Mouse (Mus musculus): ENCODE results near the gene Ric8a. TPM values are rescaled to one million over a fixed set of nuclear protein-coding genes. Genes with fewer than 3 reads are reported as not detected.

Gene Ric8a
- total and polyA plus RNA-seq, 3 experiments: 52.3 to 63.4 TPM; not detected in 1

DNA sequence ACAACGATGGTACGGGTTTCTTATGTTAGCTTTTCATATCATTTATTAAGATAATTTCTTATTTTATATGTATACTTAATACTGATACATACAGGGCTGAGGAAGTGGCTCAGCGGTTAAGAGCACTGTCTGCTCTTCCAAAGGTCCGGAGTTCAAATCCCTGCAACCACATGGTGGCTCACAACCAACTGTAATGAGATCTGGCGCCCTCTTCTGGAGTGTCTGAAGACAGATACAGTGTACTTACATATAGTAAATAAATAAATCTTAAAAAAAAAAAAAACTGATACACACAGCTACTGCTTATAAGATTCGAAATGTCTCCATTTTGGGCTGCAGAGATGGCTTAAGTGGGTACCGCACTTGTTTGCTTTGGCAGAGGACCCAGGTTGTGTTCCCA is 50.9 kb downstream of the Ric8a start:
- no peaks in the 10 kb centered on the region for H3K36me3 ChIP-seq (ENCODE audit: control insufficient read depth in 1 of 2, insufficient read depth in 2 of 2, low read length in 2 of 2)
- TF ChIP-seq EP300 (IDR thresholded peaks at IDR 0.05; ENCODE audit: low read depth in 1 of 2, low read length in 2 of 2) (no peak), SIN3A (IDR thresholded peaks at IDR 0.05; ENCODE audit: low read length) (no peak), SMC3 (IDR thresholded peaks at IDR 0.05; ENCODE audit: low read depth, low read length) (peak; percentile 45), ZC3H11A (IDR thresholded peaks at IDR 0.05; ENCODE audit: low read depth, low read length) (no peak), CTCF (IDR thresholded peaks at IDR 0.05 in 2 of 3, conservative IDR thresholded peaks at IDR 0.05 in 1 of 3; ENCODE audit: control insufficient read depth in 1 of 3, insufficient read depth in 1 of 3, low read depth in 2 of 3, low read length in 3 of 3, poor library complexity in 1 of 3, severe bottlenecking in 1 of 3) (peak in 2 of 3 experiments; percentile 39 to 46; a peak in 4 of 6 replicates), BHLHE40 (IDR thresholded peaks at IDR 0.05; ENCODE audit: borderline replicate concordance, low read depth, low read length) (no peak), ZNF384 (IDR thresholded peaks at IDR 0.05; ENCODE audit: low read depth, low read length) (no peak), RAD21 (IDR thresholded peaks at IDR 0.05; ENCODE audit: low read depth, low read length) (peak; percentile 6)
- H3K27ac ChIP-seq (ENCODE audit: control insufficient read depth, low read depth, low read length): no peak overlapping the region
- H3K4me1 ChIP-seq (ENCODE audit: control insufficient read depth in 1 of 2, insufficient read depth in 2 of 2, low read length in 2 of 2): no peaks in the 10 kb centered on the region
- H3K9ac ChIP-seq (ENCODE audit: control insufficient read depth, low read depth, low read length, poor library complexity, severe bottlenecking): no peak overlapping the region
- no peaks in the 10 kb centered on the region for H3K79me2 ChIP-seq (ENCODE audit: control insufficient read depth, insufficient read depth, low read length, poor library complexity)
- no peak for DNase-seq (ENCODE audit: low read depth, low spot score)
- no peaks in the 10 kb centered on the region; a peak in 1 of 4 replicates for H3K27me3 ChIP-seq (ENCODE audit: control insufficient read depth in 1 of 2, insufficient read depth in 2 of 2, low read length in 2 of 2)
- no peak overlapping the region for H3K4me3 ChIP-seq (ENCODE audit: control insufficient read depth in 1 of 2, insufficient read depth in 1 of 2, low read depth in 2 of 2, low read length in 2 of 2)
- no peaks in the 10 kb centered on the region for H3K9me3 ChIP-seq (replicated peaks; ENCODE audit: insufficient read depth, low read length)

GRCm38 (mm10) chr7:140908181-140908580 is 51.4 kb downstream of the Ric8a start:
- TF ChIP-seq MAZ (IDR thresholded peaks at IDR 0.05; ENCODE audit: low read depth, low read length): no peak
- no peak for TF ChIP-seq POLR2AphosphoS2 (IDR thresholded peaks at IDR 0.05; ENCODE audit: low read length)
- no peak for TF ChIP-seq POLR2A (IDR thresholded peaks at IDR 0.05; ENCODE audit: control insufficient read depth in 1 of 2, insufficient read depth in 1 of 2, low read depth in 1 of 2, low read length in 2 of 2, poor library complexity in 1 of 2)
- no peak for DNase-seq (ENCODE audit: low read depth, low spot score)
- H3K9me3 ChIP-seq (replicated peaks; ENCODE audit: insufficient read depth, low read length): no peaks in the 10 kb centered on the region
- H3K27me3 ChIP-seq (ENCODE audit: control insufficient read depth in 1 of 2, insufficient read depth in 2 of 2, low read length in 2 of 2): no peaks in the 10 kb centered on the region; a peak in 1 of 4 replicates
- no peaks in the 10 kb centered on the region for H3K79me2 ChIP-seq (ENCODE audit: control insufficient read depth, insufficient read depth, low read length, poor library complexity)
- H3K4me1 ChIP-seq (ENCODE audit: control insufficient read depth in 1 of 2, insufficient read depth in 2 of 2, low read length in 2 of 2): no peaks in the 10 kb centered on the region
- H3K9ac ChIP-seq (ENCODE audit: control insufficient read depth, low read depth, low read length, poor library complexity, severe bottlenecking): no peak overlapping the region
- H3K36me3 ChIP-seq (ENCODE audit: control insufficient read depth in 1 of 2, insufficient read depth in 2 of 2, low read length in 2 of 2): no peaks in the 10 kb centered on the region
- no peak overlapping the region for H3K4me3 ChIP-seq (ENCODE audit: control insufficient read depth in 1 of 2, insufficient read depth in 1 of 2, low read depth in 2 of 2, low read length in 2 of 2)
- no peak overlapping the region for H3K27ac ChIP-seq (ENCODE audit: control insufficient read depth, low read depth, low read length)

- peaks cover 0 to 3% of the 10 kb centered on the region in 2 experiments; a peak in 1 of 4 replicates for H3K27me3 ChIP-seq (ENCODE audit: control insufficient read depth in 1 of 2, insufficient read depth in 2 of 2, low read length in 2 of 2)
- no peaks in the 10 kb centered on the region for H3K4me1 ChIP-seq (ENCODE audit: control insufficient read depth in 1 of 2, insufficient read depth in 2 of 2, low read length in 2 of 2)
- no peak overlapping the region for H3K4me3 ChIP-seq (ENCODE audit: control insufficient read depth in 1 of 2, insufficient read depth in 1 of 2, low read depth in 2 of 2, low read length in 2 of 2)
- peak; percentile 69 for DNase-seq (ENCODE audit: low read depth, low spot score)
- no peaks in the 10 kb centered on the region for H3K36me3 ChIP-seq (ENCODE audit: control insufficient read depth in 1 of 2, insufficient read depth in 2 of 2, low read length in 2 of 2)
- no peak overlapping the region for H3K27ac ChIP-seq (ENCODE audit: control insufficient read depth, low read depth, low read length)
- TF ChIP-seq ZC3H11A (IDR thresholded peaks at IDR 0.05; ENCODE audit: low read depth, low read length): peak; percentile 85
- TF ChIP-seq MXI1 (IDR thresholded peaks at IDR 0.05; ENCODE audit: low read depth, low read length): no peak
- peak; percentile 80 for TF ChIP-seq RAD21 (IDR thresholded peaks at IDR 0.05; ENCODE audit: low read depth, low read length)
- TF ChIP-seq CTCF (IDR thresholded peaks at IDR 0.05 in 2 of 3, conservative IDR thresholded peaks at IDR 0.05 in 1 of 3; ENCODE audit: control insufficient read depth in 1 of 3, insufficient read depth in 1 of 3, low read depth in 2 of 3, low read length in 3 of 3, poor library complexity in 1 of 3, severe bottlenecking in 1 of 3): peak; percentile 72 to 90 (median 86)
- no peak for TF ChIP-seq POLR2A (IDR thresholded peaks at IDR 0.05; ENCODE audit: control insufficient read depth in 1 of 2, insufficient read depth in 1 of 2, low read depth in 1 of 2, low read length in 2 of 2, poor library complexity in 1 of 2)
- TF ChIP-seq SMC3 (IDR thresholded peaks at IDR 0.05; ENCODE audit: low read depth, low read length): peak; percentile 98
- TF ChIP-seq MAZ (IDR thresholded peaks at IDR 0.05; ENCODE audit: low read depth, low read length): no peak
- no peaks in the 10 kb centered on the region for H3K79me2 ChIP-seq (ENCODE audit: control insufficient read depth, insufficient read depth, low read length, poor library complexity)
- H3K9me3 ChIP-seq (replicated peaks; ENCODE audit: insufficient read depth, low read length): no peaks in the 10 kb centered on the region
- no peak overlapping the region for H3K9ac ChIP-seq (ENCODE audit: control insufficient read depth, low read depth, low read length, poor library complexity, severe bottlenecking)
These were observed 51.9 kb downstream of the Ric8a start for GRCm38 (mm10) chr7:140908634-140909107.
